Mouse (Mus musculus): ENCODE data around the gene Gtf2h3.
"Not testable (repeated sequence)": the region's sequence is repeated elsewhere in the genome, so short reads cannot be mapped to it uniquely, and the experiment has no call there.

Gene Gtf2h3

DNA sequence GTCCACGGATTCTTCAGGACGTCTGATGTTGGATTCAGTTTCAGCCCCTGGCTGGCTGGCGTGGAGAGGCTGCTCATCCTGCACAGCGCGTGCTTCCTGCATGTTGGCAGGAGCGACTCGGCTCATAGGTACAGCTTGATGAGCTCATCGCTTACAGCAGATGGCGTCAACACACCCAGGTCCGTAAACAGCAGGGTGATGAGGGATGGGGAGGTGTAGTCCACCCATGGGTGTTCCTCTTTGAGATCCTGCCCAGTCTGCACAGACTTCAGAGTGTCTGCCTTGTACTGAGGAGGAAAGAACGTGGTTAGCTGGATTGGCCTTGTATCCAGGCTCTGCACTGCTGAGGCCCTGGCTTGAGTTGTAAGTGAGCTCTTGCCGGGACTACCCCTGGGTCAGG lies 7.9 kb upstream of the Gtf2h3 start:
- DNase-seq (ENCODE audit: low spot score in 2 of 2): no peak

DNA sequence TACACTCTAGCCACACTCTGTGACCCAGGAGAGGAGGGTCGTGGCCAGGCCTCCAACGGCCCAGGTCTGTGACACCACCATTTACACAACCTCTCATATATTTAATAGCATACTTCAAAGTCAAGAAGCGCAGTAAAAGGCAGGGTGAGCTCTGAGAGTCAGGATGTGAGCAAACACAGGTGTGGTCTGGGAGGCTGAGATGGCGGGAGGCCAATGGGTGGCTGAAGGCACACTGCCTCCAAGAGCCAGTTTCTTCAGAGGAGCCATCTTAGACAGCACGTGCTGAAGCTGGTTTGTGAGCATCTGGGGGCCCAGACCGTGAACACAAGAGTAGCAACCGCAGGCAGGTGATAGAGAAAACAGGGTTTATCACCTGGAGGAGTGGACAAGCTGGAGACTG lies 3.5 kb upstream of the Gtf2h3 start:
- no peak for DNase-seq (ENCODE audit: low spot score in 2 of 2)

- peak in 1 of 2 experiments; percentile 27 for DNase-seq (ENCODE audit: low spot score in 2 of 2)
Observed at GRCm38 (mm10) chr5:124582515-124582914, 3.6 kb downstream of the Gtf2h3 start.

GRCm38 (mm10) chr5:124592768-124593167 lies 13.8 kb downstream of the Gtf2h3 start:
- no peak for DNase-seq (ENCODE audit: low spot score in 2 of 2)

GRCm38 (mm10) chr5:124598224-124599174 lies 19.6 kb downstream of the Gtf2h3 start:
- peak; percentile 85 to 89 for DNase-seq (ENCODE audit: low spot score in 2 of 2)

GRCm38 (mm10) chr5:124599726-124600125 lies 20.8 kb downstream of the Gtf2h3 start:
- not testable (repeated sequence) for DNase-seq (ENCODE audit: low spot score in 2 of 2)

DNA sequence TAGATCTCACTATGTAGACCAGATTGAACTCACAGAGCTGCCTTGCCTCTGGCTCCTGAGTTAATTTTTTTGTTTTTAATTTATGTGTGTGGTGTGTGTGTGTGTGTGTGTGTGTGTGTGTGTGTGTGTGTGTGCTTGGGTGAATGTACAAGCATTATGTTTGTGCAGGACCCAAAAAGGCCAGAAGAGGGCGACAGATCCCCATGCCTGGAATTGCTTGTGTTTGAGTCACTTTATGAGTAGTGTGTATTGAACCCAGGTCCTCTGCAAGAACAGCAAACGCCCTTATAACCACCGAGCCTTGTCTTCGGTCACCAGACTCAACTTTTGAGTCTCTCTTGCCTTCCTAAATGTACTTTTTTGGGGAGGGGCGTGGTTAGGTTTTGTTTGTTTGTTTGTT lies 23.4 kb downstream of the Gtf2h3 start:
- peak; percentile 17 to 18 for DNase-seq (ENCODE audit: low spot score in 2 of 2)

GRCm38 (mm10) chr5:124604296-124604695 lies 25.4 kb downstream of the Gtf2h3 start:
- no peak for DNase-seq (ENCODE audit: low spot score in 2 of 2)

GRCm38 (mm10) chr5:124605041-124605622 lies 26.2 kb downstream of the Gtf2h3 start:
- no peak for DNase-seq (ENCODE audit: low spot score in 2 of 2)

DNA sequence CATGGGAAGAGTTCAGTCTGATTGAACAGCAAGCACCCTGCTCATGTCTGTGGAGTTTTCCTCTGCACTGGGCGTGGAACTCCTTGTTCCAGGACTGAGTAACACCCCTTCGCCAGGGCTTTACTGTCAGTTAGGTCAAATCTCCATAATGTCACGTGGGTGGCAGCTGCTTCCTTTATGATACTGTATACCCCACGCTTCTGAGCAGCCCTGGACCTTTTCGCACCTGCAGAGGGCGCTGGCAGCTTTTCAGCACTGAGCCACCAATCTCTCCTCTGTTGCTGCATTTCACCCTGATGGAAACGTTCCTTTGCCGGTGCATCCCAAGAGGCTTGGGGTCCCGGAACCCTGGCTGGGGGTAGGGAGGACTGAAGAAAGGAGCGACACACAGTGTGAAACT lies 32.0 kb downstream of the Gtf2h3 start:
- DNase-seq (ENCODE audit: low spot score in 2 of 2): no peak

GRCm38 (mm10) chr5:124614709-124615108 lies 35.8 kb downstream of the Gtf2h3 start:
- DNase-seq (ENCODE audit: low spot score in 2 of 2): no peak

GRCm38 (mm10) chr5:124618711-124619110 lies 39.8 kb downstream of the Gtf2h3 start:
- no peak for DNase-seq (ENCODE audit: low spot score in 2 of 2)

DNA sequence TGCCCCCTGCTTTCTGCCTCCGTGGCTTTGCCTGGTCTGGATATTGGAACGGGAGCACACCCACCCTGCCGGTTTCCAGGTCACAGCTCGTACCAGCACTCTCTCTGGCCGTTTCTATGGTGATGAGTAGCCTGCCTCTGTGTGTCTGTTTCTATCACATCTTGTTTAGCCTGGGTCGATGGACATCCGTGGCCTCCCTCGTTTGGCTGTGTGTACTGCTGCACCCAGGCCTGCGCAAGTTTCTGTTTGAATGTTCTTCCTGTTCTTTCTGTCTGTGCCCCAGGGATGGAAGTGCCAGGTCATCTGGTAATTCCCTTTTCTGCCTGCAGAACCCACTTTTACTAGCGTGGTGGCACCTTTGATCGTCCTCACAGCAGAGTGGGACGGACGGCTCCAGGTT lies 42.4 kb downstream of the Gtf2h3 start:
- DNase-seq (ENCODE audit: low spot score in 2 of 2): no peak

GRCm38 (mm10) chr5:124622890-124623289 lies 44.0 kb downstream of the Gtf2h3 start:
- DNase-seq (ENCODE audit: low spot score in 2 of 2): no peak

GRCm38 (mm10) chr5:124624291-124624690 lies 45.4 kb downstream of the Gtf2h3 start:
- DNase-seq (ENCODE audit: low spot score in 2 of 2): no peak

DNA sequence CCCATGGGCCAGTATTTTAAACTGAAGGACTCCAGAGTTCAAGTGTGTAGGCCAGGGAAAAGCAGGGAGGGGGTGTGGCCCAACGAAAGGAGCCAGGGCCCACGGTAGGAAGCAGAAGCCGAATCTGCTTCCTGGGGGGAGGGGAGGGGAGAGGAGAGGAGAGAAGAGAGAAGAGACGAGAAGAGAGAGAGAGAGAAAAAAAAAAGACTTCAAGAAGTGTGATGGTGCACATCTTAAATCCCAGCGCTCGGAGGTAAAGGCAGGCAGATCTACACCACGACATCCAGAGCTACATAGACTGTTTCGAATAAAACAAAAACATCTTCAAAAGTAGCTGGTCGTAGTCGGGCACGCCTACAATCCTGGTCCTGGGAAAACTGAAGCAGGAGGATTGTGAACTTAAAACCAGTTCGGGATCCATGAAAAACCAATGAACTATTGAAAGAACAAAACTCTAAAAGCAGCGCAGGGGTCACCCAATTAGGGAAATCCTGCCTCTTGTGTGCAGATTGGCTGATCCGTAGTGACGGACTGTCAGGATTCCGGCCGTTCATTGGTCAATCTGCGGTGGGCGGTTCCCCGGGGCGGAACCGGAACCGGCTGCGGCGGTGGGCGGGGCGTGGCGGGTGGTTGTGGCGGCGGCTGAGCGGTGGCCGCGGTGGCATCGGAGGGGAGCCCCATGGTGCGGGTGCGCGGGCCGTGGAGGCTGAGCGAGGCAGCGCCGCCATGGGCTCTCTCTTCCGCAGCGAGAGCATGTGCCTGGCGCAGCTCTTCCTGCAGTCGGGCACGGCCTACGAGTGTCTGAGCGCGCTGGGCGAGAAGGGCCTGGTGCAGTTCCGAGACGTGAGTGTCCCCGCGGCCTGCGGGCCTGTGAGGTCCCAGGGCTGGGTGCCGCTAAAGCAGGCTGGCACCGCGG lies 49.8 kb downstream of the Gtf2h3 start, which contains the start of gene Atp6v0a2:
TSS of gene Atp6v0a2 (plus strand) at position 129 of the 916 bp plus-strand sequence.
- peak; percentile 94 to 95 for DNase-seq (ENCODE audit: low spot score in 2 of 2)

- DNase-seq (ENCODE audit: low spot score in 2 of 2): no peak
Observed at GRCm38 (mm10) chr5:124629641-124630040, 50.7 kb downstream of the Gtf2h3 start.

GRCm38 (mm10) chr5:124631685-124632084 lies 52.7 kb downstream of the Gtf2h3 start:
- no peak for DNase-seq (ENCODE audit: low spot score in 2 of 2)

- no peak for DNase-seq (ENCODE audit: low spot score in 2 of 2)
Observed at GRCm38 (mm10) chr5:124632461-124632860, 53.5 kb downstream of the Gtf2h3 start.

DNA sequence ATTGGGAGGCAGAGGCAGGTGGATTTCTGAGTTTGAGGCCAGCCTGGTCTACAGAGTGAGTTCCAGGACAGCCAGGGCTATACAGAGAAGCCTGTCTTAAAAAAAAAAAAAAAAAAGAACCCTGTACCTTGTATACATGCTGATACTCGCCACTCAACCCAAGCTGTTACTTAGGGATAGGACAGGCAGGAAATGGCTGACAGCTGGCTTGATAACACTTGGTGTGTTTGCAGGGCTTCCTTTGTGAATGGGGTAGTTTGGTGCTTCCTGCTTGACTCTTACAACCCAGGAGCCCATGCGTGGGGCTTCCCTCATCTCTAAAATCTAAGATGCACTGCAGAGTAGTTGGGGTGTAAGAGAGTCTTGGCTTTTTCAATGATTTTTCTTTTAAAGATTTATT lies 54.5 kb downstream of the Gtf2h3 start:
- no peak for DNase-seq (ENCODE audit: low spot score in 2 of 2)

DNA sequence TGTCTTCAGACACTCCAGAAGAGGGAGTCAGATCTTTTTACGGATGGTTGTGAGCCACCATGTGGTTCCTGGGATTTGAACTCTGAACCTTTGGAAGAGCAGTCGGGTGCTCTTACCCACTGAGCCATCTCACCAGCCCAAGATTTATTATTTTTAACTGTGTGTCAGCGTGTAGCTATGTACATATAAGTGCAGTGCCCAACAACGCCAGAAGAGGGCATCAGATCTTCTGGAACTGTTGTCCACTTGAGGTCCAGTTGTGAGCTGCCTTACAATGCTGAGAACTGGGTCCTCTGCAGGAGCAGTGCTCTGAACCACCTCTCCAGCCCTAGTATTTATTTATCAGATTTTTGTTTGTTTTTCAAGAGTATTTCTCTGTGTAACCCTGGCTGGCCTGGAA lies 56.1 kb downstream of the Gtf2h3 start:
- DNase-seq (ENCODE audit: low spot score in 2 of 2): not testable (repeated sequence)

DNA sequence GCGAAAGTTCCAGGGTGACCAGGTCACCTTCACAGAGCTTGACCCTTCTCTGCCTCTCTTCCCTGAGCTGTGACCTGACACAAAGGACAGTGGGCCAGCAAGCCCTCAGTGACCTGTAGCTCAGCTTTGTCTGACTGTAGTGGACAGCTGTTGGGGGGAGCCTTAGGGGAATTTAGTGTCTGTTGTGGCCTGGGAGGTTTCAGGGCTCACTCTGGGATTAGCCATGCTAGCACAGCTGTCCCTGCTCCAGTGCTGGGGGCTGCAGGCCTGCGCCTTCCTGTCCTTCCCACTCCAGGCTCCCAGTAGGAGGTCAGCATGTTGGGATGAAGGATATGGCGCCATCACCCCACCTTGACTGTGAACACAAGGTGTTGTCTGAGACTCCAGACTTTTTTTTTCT lies 57.2 kb downstream of the Gtf2h3 start:
- no peak for DNase-seq (ENCODE audit: low spot score in 2 of 2)

Data from urinary bladder, postnatal 36 days (tissue).